ENCODE assay signal across 8 mouse cellular contexts in the genomic region with DNA sequence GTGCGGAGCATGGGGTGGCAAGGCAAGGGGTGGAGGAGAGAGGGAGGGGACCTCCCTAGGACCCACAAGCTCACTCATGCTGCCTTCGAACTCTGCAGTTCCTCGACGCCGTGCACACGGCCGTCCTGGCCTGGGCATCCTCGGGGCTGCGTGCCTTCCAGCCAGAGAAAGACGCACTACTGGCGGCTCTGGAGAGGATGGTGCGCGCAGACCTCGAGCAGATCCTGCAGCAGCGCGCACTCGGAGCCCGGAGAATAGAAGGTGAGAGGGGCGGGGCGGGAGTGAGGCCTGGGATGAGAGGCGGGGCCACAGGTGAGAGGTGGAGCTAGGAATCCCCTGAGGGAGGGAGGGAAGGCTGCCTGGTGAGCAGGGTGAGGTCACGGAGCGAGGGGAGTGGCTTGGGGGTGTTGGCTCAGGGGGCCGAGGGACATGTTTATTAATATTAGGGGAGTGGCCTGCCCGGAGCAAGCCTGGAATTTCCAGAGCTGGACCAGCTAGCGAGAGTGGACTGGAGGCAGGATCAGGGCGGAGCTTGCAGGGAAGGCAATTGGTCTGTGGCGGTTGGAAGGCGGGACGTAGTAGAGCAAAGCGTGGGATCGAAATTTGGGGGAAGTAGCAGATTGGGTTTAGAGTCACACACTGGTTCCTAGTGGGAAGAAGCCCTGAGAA. TPM values are rescaled to one million over a fixed set of nuclear protein-coding genes. Genes with fewer than 3 reads are reported as not detected.
A peak's percentile ranks its signal among the peaks of the same experiment; 100 is the strongest.
DNase-seq lines count a peak whose midpoint lies in the region; ATAC-seq and TF ChIP-seq lines count a peak whose summit lies in the region.

No protein-coding gene starts in this region.

- peaks cover 77% of the 10 kb centered on the region for H3K27me3 ChIP-seq in heart, embryonic 10.5 days (ENCODE audit: insufficient read depth, poor library complexity, severe bottlenecking)
- H3K27me3 ChIP-seq in lung, postnatal 0 days (replicated peaks; ENCODE audit: insufficient read depth, low read length): peaks cover 14% of the 10 kb centered on the region; the same call in 1 of the 2 replicates

- H3K9me3 ChIP-seq in heart, embryonic 10.5 days: no peaks in the 10 kb centered on the region
- H3K9me3 ChIP-seq in lung, postnatal 0 days (ENCODE audit: low read length): no peaks in the 10 kb centered on the region

- peaks cover 18% of the 10 kb centered on the region for H3K4me1 ChIP-seq in heart, embryonic 10.5 days
- peaks cover 5% of the 10 kb centered on the region; the same call in 1 of the 2 replicates for H3K4me1 ChIP-seq in lung, postnatal 0 days (ENCODE audit: insufficient read depth, low read depth, low read length)

- no peak overlapping the region for H3K9ac ChIP-seq in lung, postnatal 0 days (replicated peaks; ENCODE audit: low read depth)

- H3K4me3 ChIP-seq in heart, embryonic 10.5 days: peak overlapping the region; percentile 58
- peak overlapping the region; percentile 17 for H3K4me3 ChIP-seq in lung, postnatal 0 days (ENCODE audit: low read depth, low read length)

- DNase-seq in adrenal gland, adult (ENCODE audit: inconsistent age in 2 of 2, low spot score in 1 of 2): peak; percentile 82 to 91
- no peak for DNase-seq in adrenal gland, postnatal 4 days (ENCODE audit: low spot score in 2 of 2)
- peak; percentile 80 for DNase-seq in embryo, embryonic 9.5 days (ENCODE audit: extremely low spot score)
- DNase-seq in heart, embryonic 10.5 days (ENCODE audit: low spot score): peak; percentile 89
- peak; percentile 93 for DNase-seq in kidney, adult 9 months
- DNase-seq in lung, postnatal 0 days (ENCODE audit: low spot score): peak; percentile 96
- DNase-seq in retina, adult 2 months (ENCODE audit: low read depth, low spot score): peak; percentile 70

- no peak for TF ChIP-seq CTCF in lung, postnatal 0 days (IDR thresholded peaks at IDR 0.05)

- no peak for TF ChIP-seq EP300 in lung, postnatal 0 days (IDR thresholded peaks at IDR 0.05)

- H3K36me3 ChIP-seq in heart, embryonic 10.5 days: peaks cover 13% of the 10 kb centered on the region; the same call in 1 of the 2 replicates
- H3K36me3 ChIP-seq in lung, postnatal 0 days (ENCODE audit: insufficient read depth, low read length): no peaks in the 10 kb centered on the region

- H3K27ac ChIP-seq in heart, embryonic 10.5 days: peak overlapping the region; percentile 24
- no peak overlapping the region for H3K27ac ChIP-seq in lung, postnatal 0 days (ENCODE audit: low read length)

- peak; percentile 96 for ATAC-seq in lung, postnatal 0 days
- no peak for ATAC-seq in activated CD4-positive, CD25-positive, alpha-beta regulatory T cell, adult 4 months

- peak overlapping the region; percentile 50 for H3K4me2 ChIP-seq in lung, postnatal 0 days (replicated peaks; ENCODE audit: low read depth, low read length)

- under 1% methylated on average over 32 of the region's 32 CpGs for WGBS in heart, embryonic 10.5 days
- 2% methylated on average over 30 of the region's 32 CpGs for WGBS in lung, postnatal 0 days

RNA-seq across cellular contexts. Expression of gene Fam129c, which starts 5.4 kb away (rescaled TPM):
- 1 to 10 TPM; 3.4 to 4.3 TPM for total RNA-seq in adrenal gland, postnatal 4 days (2021)
- 1.6 and 3.6 TPM in 2 replicates for polyA plus RNA-seq in heart, embryonic 10.5 days (2016; fragmentation: Nextera tagmentation; extraction: Ambion mirVana)
- 1.2 and 2.0 TPM in 2 replicates for polyA plus RNA-seq in lung, postnatal 0 days (2015; fragmentation: Nextera tagmentation; extraction: Ambion mirVana)
- polyA plus RNA-seq in activated CD4-positive, CD25-positive, alpha-beta regulatory T cell, adult 4 months (2017; shearing (Covaris generic)): 1 to 10 TPM; 1.9 to 3.9 TPM

RNA-seq across cellular contexts. Expression of gene Colgalt1, which starts 8.0 kb away (rescaled TPM):
- 10 to 100 TPM; 74.6 to 78.2 TPM for total RNA-seq in adrenal gland, postnatal 4 days (2021)
- 54.4 and 60.5 TPM in 2 replicates for polyA plus RNA-seq in heart, embryonic 10.5 days (2016; fragmentation: Nextera tagmentation; extraction: Ambion mirVana)
- 64.7 and 66.0 TPM in 2 replicates for polyA plus RNA-seq in lung, postnatal 0 days (2015; fragmentation: Nextera tagmentation; extraction: Ambion mirVana)
- polyA plus RNA-seq in activated CD4-positive, CD25-positive, alpha-beta regulatory T cell, adult 4 months (2017; shearing (Covaris generic)): 10 to 100 TPM; 10.5 to 11.4 TPM

RNA-seq across cellular contexts. Expression of gene Pgls, which starts 10.8 kb away (rescaled TPM):
- 100 to 1,000 TPM; 136 to 144 TPM for total RNA-seq in adrenal gland, postnatal 4 days (2021)
- 195 and 228 TPM in 2 replicates for polyA plus RNA-seq in heart, embryonic 10.5 days (2016; fragmentation: Nextera tagmentation; extraction: Ambion mirVana)
- polyA plus RNA-seq in lung, postnatal 0 days (2015; fragmentation: Nextera tagmentation; extraction: Ambion mirVana): 174 and 177 TPM in 2 replicates
- polyA plus RNA-seq in activated CD4-positive, CD25-positive, alpha-beta regulatory T cell, adult 4 months (2017; shearing (Covaris generic)): 10 to 100 TPM; 77.4 to 87.4 TPM

RNA-seq across cellular contexts. Expression of gene Slc27a1, which starts 34.1 kb away (rescaled TPM):
- total RNA-seq in adrenal gland, postnatal 4 days (2021): 100 to 1,000 TPM; 110 to 111 TPM
- polyA plus RNA-seq in heart, embryonic 10.5 days (2016; fragmentation: Nextera tagmentation; extraction: Ambion mirVana): 19.0 and 19.4 TPM in 2 replicates
- 26.9 and 27.7 TPM in 2 replicates for polyA plus RNA-seq in lung, postnatal 0 days (2015; fragmentation: Nextera tagmentation; extraction: Ambion mirVana)
- polyA plus RNA-seq in activated CD4-positive, CD25-positive, alpha-beta regulatory T cell, adult 4 months (2017; shearing (Covaris generic)): 1 to 10 TPM; 4.4 to 8.9 TPM

RNA-seq across cellular contexts. Expression of gene Nxnl1, which starts 36.4 kb away (rescaled TPM):
- under 1 TPM; 0.25 to 0.65 TPM for total RNA-seq in adrenal gland, postnatal 4 days (2021)
- polyA plus RNA-seq in heart, embryonic 10.5 days (2016; fragmentation: Nextera tagmentation; extraction: Ambion mirVana): not detected in 2 replicates
- polyA plus RNA-seq in lung, postnatal 0 days (2015; fragmentation: Nextera tagmentation; extraction: Ambion mirVana): 0.11 and 0.13 TPM in 2 replicates
- under 1 TPM in 1 of 2 experiments, not detected in 1; 0.15 TPM for polyA plus RNA-seq in activated CD4-positive, CD25-positive, alpha-beta regulatory T cell, adult 4 months (2017; shearing (Covaris generic))

Comparison
In these comparisons a context has a peak if more than half of its experiments do, and no peak if none do; other contexts are left out.
1. DNase-seq: peak in adrenal gland, adult (2 of 2), embryo, embryonic 9.5 days (single experiment), heart, embryonic 10.5 days (single experiment), kidney, adult 9 months (single experiment), lung, postnatal 0 days (single experiment) and retina, adult 2 months (single experiment); none in adrenal gland, postnatal 4 days (0 of 2).